Mouse (Mus musculus) liver (tissue): ENCODE measurements around the gene Ccni.

Source experiments
- DNase-seq: peaks from one replicate; pipeline ENCODE4 v3.0.0-alpha.2; 2020; ENCODE audit warnings: mixed read lengths

Ccni gene

DNA sequence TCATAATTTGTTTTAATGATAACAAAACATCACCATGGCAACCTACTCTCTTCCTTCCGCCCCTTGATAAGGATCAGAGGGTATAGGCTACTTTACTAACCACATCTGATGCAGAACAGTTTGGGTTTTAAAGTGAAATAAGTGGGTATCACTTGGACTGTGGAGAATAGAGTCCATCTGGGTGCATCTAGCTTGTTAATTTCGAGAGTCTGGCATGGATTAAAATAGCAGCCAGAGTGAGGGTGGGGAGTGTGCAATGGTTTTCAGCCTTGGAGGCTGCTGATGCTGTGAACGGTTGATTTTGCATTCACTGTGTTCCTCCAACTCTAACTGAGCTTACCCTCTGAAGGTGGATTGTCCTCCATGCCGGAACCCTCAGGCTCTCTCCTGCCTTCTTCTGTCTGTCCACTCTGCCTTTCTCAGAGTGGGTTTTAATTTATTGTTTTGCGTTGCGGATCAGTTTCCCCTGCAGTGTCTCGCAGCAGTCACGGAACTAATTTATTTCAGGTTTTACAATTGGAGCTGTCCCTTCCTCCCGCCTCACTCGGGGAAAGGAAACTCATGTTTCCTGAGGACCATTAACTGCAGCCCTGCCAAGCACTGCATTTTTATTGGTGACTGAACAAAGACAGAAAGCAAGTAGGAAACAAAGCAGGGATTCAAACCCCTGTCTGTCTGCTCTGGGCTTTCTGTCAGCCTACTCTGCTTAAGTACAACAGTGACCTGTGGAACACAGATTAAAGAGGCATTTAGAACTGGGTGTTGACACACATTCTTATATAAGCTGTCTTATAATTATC is 72.7 kb downstream of the Ccni start:
- DNase-seq: no peak
